Mouse (Mus musculus): ENCODE results near the gene Tceanc2. TPM values are rescaled to one million over a fixed set of nuclear protein-coding genes. Genes with fewer than 3 reads are reported as not detected.
A peak's percentile ranks its signal among the peaks of the same experiment; 100 is the strongest.

Gene Tceanc2
- polyA plus RNA-seq, 1 experiment = 8.9 TPM

- no peak overlapping the region for H3K4me3 ChIP-seq (ENCODE audit: insufficient read depth, low read length)
- H3K4me1 ChIP-seq (ENCODE audit: control insufficient read depth, insufficient read depth, low read length) = no peaks in the 10 kb centered on the region
- no peak for TF ChIP-seq CTCF (IDR thresholded peaks at IDR 0.05; ENCODE audit: extremely low read depth, insufficient read depth, low read length)
- TF ChIP-seq POLR2A (IDR thresholded peaks at IDR 0.05; ENCODE audit: extremely low read depth, insufficient read depth, low read length) = no peak
- no peak overlapping the region for H3K27ac ChIP-seq (ENCODE audit: insufficient read depth, low read length)
These were observed 43.3 kb downstream of the Tceanc2 start for GRCm38 (mm10) chr4:107135663-107136062.

- TF ChIP-seq POLR2A (IDR thresholded peaks at IDR 0.05; ENCODE audit: extremely low read depth, insufficient read depth, low read length) = no peak
- no peak for TF ChIP-seq CTCF (IDR thresholded peaks at IDR 0.05; ENCODE audit: extremely low read depth, insufficient read depth, low read length)
- Histone ChIP-seq H3K27ac (ENCODE audit: insufficient read depth, low read length) (no peak overlapping the region), H3K4me1 (ENCODE audit: control insufficient read depth, insufficient read depth, low read length) (no peaks in the 10 kb centered on the region), H3K4me3 (ENCODE audit: insufficient read depth, low read length) (no peak overlapping the region)
These were observed 44.0 kb downstream of the Tceanc2 start for GRCm38 (mm10) chr4:107134891-107135290.

- Histone ChIP-seq H3K4me1 (ENCODE audit: control insufficient read depth, insufficient read depth, low read length) (no peaks in the 10 kb centered on the region), H3K4me3 (ENCODE audit: insufficient read depth, low read length) (no peak overlapping the region), H3K27ac (ENCODE audit: insufficient read depth, low read length) (no peak overlapping the region)
- TF ChIP-seq POLR2A (IDR thresholded peaks at IDR 0.05; ENCODE audit: extremely low read depth, insufficient read depth, low read length) = no peak
- TF ChIP-seq CTCF (IDR thresholded peaks at IDR 0.05; ENCODE audit: extremely low read depth, insufficient read depth, low read length) = no peak
These were observed 48.4 kb downstream of the Tceanc2 start for GRCm38 (mm10) chr4:107130534-107130933.

- no peak overlapping the region for H3K27ac ChIP-seq (ENCODE audit: insufficient read depth, low read length)
- H3K4me3 ChIP-seq (ENCODE audit: insufficient read depth, low read length) = no peak overlapping the region
- no peaks in the 10 kb centered on the region for H3K4me1 ChIP-seq (ENCODE audit: control insufficient read depth, insufficient read depth, low read length)
- TF ChIP-seq CTCF (IDR thresholded peaks at IDR 0.05; ENCODE audit: extremely low read depth, insufficient read depth, low read length) (no peak), POLR2A (IDR thresholded peaks at IDR 0.05; ENCODE audit: extremely low read depth, insufficient read depth, low read length) (no peak)
These were observed 49.5 kb downstream of the Tceanc2 start for GRCm38 (mm10) chr4:107129373-107129772.

- Histone ChIP-seq H3K4me1 (ENCODE audit: control insufficient read depth, insufficient read depth, low read length) (no peaks in the 10 kb centered on the region), H3K27ac (ENCODE audit: insufficient read depth, low read length) (no peak overlapping the region), H3K4me3 (ENCODE audit: insufficient read depth, low read length) (no peak overlapping the region)
- no peak for TF ChIP-seq POLR2A (IDR thresholded peaks at IDR 0.05; ENCODE audit: extremely low read depth, insufficient read depth, low read length)
- TF ChIP-seq CTCF (IDR thresholded peaks at IDR 0.05; ENCODE audit: extremely low read depth, insufficient read depth, low read length) = no peak
These were observed 50.8 kb downstream of the Tceanc2 start for GRCm38 (mm10) chr4:107127901-107128669.

GRCm38 (mm10) chr4:107126891-107127524, 51.9 kb downstream of the Tceanc2 start:
- TF ChIP-seq CTCF (IDR thresholded peaks at IDR 0.05; ENCODE audit: extremely low read depth, insufficient read depth, low read length) (no peak), POLR2A (IDR thresholded peaks at IDR 0.05; ENCODE audit: extremely low read depth, insufficient read depth, low read length) (no peak)
- no peak overlapping the region for H3K27ac ChIP-seq (ENCODE audit: insufficient read depth, low read length)
- no peaks in the 10 kb centered on the region for H3K4me1 ChIP-seq (ENCODE audit: control insufficient read depth, insufficient read depth, low read length)
- H3K4me3 ChIP-seq (ENCODE audit: insufficient read depth, low read length) = no peak overlapping the region

GRCm38 (mm10) chr4:107126389-107126788, 52.5 kb downstream of the Tceanc2 start:
- TF ChIP-seq CTCF (IDR thresholded peaks at IDR 0.05; ENCODE audit: extremely low read depth, insufficient read depth, low read length) = no peak
- no peak for TF ChIP-seq POLR2A (IDR thresholded peaks at IDR 0.05; ENCODE audit: extremely low read depth, insufficient read depth, low read length)
- H3K27ac ChIP-seq (ENCODE audit: insufficient read depth, low read length) = no peak overlapping the region
- no peaks in the 10 kb centered on the region for H3K4me1 ChIP-seq (ENCODE audit: control insufficient read depth, insufficient read depth, low read length)
- H3K4me3 ChIP-seq (ENCODE audit: insufficient read depth, low read length) = no peak overlapping the region

GRCm38 (mm10) chr4:107125101-107125500, 53.8 kb downstream of the Tceanc2 start:
- H3K4me1 ChIP-seq (ENCODE audit: control insufficient read depth, insufficient read depth, low read length) = no peaks in the 10 kb centered on the region
- TF ChIP-seq CTCF (IDR thresholded peaks at IDR 0.05; ENCODE audit: extremely low read depth, insufficient read depth, low read length) (peak; percentile 33; the same call in 1 of the 2 replicates), POLR2A (IDR thresholded peaks at IDR 0.05; ENCODE audit: extremely low read depth, insufficient read depth, low read length) (no peak)
- no peak overlapping the region for H3K27ac ChIP-seq (ENCODE audit: insufficient read depth, low read length)
- H3K4me3 ChIP-seq (ENCODE audit: insufficient read depth, low read length) = no peak overlapping the region

- Histone ChIP-seq H3K27ac (ENCODE audit: insufficient read depth, low read length) (no peak overlapping the region), H3K4me1 (ENCODE audit: control insufficient read depth, insufficient read depth, low read length) (no peaks in the 10 kb centered on the region), H3K4me3 (ENCODE audit: insufficient read depth, low read length) (no peak overlapping the region)
- TF ChIP-seq POLR2A (IDR thresholded peaks at IDR 0.05; ENCODE audit: extremely low read depth, insufficient read depth, low read length) (no peak), CTCF (IDR thresholded peaks at IDR 0.05; ENCODE audit: extremely low read depth, insufficient read depth, low read length) (no peak)
These were observed 54.5 kb downstream of the Tceanc2 start for GRCm38 (mm10) chr4:107124376-107124775.
